Mouse (Mus musculus): Measurements from ENCODE around the gene Osmr.

DNA sequence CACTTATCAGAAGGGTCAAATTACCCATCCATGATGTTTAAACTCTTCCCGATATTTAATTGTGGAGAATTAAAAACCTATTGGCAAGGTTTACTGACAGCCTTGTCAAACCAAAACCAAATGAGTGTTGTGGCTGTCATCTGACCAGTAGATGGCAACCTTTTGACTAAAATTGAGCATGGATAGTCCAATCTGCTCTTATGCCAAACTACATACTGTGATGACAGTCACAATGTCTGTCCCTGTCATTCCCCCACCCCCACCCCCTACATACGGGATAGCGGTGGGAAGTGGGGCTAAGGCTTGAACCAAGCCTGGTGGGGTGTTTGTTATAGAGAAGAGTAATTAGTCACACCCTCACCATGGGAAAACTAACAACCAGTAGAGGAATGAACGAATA lies 34.6 kb downstream of the Osmr start:
- TF ChIP-seq CTCF (IDR thresholded peaks at IDR 0.05; ENCODE audit: insufficient read depth, low read length): peak; percentile 14; the same call in 1 of the 2 replicates
- TF ChIP-seq POLR2A (IDR thresholded peaks at IDR 0.05; ENCODE audit: borderline replicate concordance, extremely low read depth, low read depth, low read length): no peak

Data from lung, adult 2 months (tissue).